Mouse (Mus musculus) cerebellum, postnatal 36 days (tissue): ENCODE results near the gene Gm3409.
"Not testable (repeated sequence)": the region's sequence is repeated elsewhere in the genome, so short reads cannot be mapped to it uniquely, and the experiment has no call there.

Experiments used
- DNase-seq, 2 experiments: peaks; one replicate each; pipeline ENCODE4 v3.0.0; 2021 to 2022; ENCODE audit warnings: mixed read lengths in 2 of 2

The Gm3409 gene

GRCm38 (mm10) chr5:146537347-146537746 is at the start of gene Gm3409:
Gene Gm3409 (plus strand): TSS chr5:146537647.
- DNase-seq = not testable (repeated sequence)

GRCm38 (mm10) chr5:146488959-146489358 is 48.5 kb upstream of the Gm3409 start:
- peak; percentile 46 to 47 for DNase-seq

- DNase-seq = not testable (repeated sequence)
These were observed 46.4 kb upstream of the Gm3409 start, which contains the start of gene Gm6370 for GRCm38 (mm10) chr5:146491063-146491462. Gene Gm6370 (plus strand): TSS chr5:146491363.

GRCm38 (mm10) chr5:146502099-146502498 is 35.3 kb upstream of the Gm3409 start, which contains the start of gene 4930449I24Rik:
Gene 4930449I24Rik (plus strand): TSS chr5:146502399.
- not testable (repeated sequence) for DNase-seq

- not testable (repeated sequence) for DNase-seq
These were observed 23.6 kb upstream of the Gm3409 start, which contains the start of gene Gm3402 for GRCm38 (mm10) chr5:146513823-146514222. Gene Gm3402 (plus strand): TSS chr5:146514123.

- not testable (repeated sequence) for DNase-seq
These were observed 11.9 kb upstream of the Gm3409 start, which contains the start of gene Gm3404 for GRCm38 (mm10) chr5:146525501-146525900. Gene Gm3404 (plus strand): TSS chr5:146525801.

GRCm38 (mm10) chr5:146555836-146556235 is 18.4 kb downstream of the Gm3409 start, which contains the start of gene Gm3415:
Gene Gm3415 (plus strand): TSS chr5:146556136.
- not testable (repeated sequence) for DNase-seq

GRCm38 (mm10) chr5:146564259-146564658 is 26.8 kb downstream of the Gm3409 start:
- no peak for DNase-seq

GRCm38 (mm10) chr5:146567054-146567453 is 29.6 kb downstream of the Gm3409 start:
- no peak for DNase-seq

GRCm38 (mm10) chr5:146570179-146570578 is 32.7 kb downstream of the Gm3409 start:
- DNase-seq = not testable (repeated sequence)

GRCm38 (mm10) chr5:146571830-146572734 is 34.6 kb downstream of the Gm3409 start:
- DNase-seq = peak; percentile 16 to 19

- not testable (repeated sequence) for DNase-seq
These were observed 35.2 kb downstream of the Gm3409 start for GRCm38 (mm10) chr5:146572735-146573042.

- DNase-seq = no peak
These were observed 39.2 kb downstream of the Gm3409 start for GRCm38 (mm10) chr5:146576668-146577067.

- no peak for DNase-seq
These were observed 46.7 kb downstream of the Gm3409 start for GRCm38 (mm10) chr5:146584156-146584477.

GRCm38 (mm10) chr5:146584478-146585306 is 47.2 kb downstream of the Gm3409 start, which contains the start of gene Gpr12:
Gene Gpr12 (minus strand): TSS chr5:146585239.
- peak; percentile 6 to 8 for DNase-seq

- no peak for DNase-seq
These were observed 47.8 kb downstream of the Gm3409 start for GRCm38 (mm10) chr5:146585307-146585651.

- no peak for DNase-seq
These were observed 49.1 kb downstream of the Gm3409 start for GRCm38 (mm10) chr5:146586357-146587070.
